Mouse (Mus musculus) right cerebral cortex, postnatal 25 days (tissue): Measurements from ENCODE around the gene Rpa1.
"Not testable (repeated sequence)": the region's sequence is repeated elsewhere in the genome, so short reads cannot be mapped to it uniquely, and the experiment has no call there.

ENCODE experiments used
- DNase-seq: peaks from one replicate; pipeline ENCODE4 v3.0.0; 2022

The Rpa1 gene

GRCm38 (mm10) chr11:75285893-75286467 lies 62.1 kb downstream of the Rpa1 start:
- DNase-seq = no peak

DNA sequence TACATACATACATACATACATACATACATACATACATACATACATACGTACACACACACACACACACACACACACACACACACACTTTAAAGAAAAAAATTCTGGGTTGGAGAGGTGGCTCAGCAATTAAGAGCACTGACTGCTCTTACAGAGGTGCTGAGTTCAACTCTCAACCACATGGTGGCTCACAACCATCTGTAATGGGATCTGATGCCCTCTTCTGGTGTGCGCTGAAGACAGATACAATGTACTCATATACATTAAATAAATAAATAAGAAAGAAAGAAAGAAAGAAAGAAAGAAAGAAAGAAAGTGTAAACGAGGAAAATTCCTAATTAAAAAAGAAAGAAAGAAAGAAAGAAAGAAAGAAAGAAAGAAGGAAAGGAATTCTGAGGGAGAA lies 64.3 kb downstream of the Rpa1 start:
- not testable (repeated sequence) for DNase-seq

DNA sequence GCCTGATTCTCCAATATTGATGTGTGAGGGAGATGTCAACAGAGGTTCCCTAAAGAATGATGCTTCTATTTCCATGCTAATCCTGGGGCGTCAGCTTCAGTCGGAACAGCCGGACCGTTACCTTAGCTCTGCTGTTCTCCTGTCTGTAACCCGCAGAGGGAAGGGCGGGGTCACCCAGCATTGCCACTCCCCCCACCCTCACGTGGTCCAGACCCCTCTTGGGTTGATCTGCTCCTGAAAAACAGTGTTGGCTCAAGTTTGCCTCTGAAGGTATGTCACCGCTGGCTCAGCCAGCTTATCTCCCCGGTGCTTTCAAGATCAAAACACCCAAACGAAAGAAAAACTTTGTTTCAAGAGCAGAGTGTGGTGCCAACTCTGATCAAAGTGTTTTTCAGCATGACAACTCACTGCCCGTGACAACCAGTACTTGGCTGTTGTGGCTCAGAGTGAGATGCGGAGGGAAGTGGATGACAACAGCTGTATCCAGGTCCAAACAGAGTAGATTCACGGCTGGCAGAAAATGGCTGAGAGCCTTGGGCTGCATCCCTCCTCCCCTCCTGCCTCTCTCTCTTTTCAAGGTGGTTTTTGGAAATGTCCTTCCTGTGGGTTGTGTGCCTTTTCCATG lies 65.5 kb downstream of the Rpa1 start:
- no peak for DNase-seq

GRCm38 (mm10) chr11:75281380-75282256 lies 66.5 kb downstream of the Rpa1 start:
- DNase-seq = no peak

DNA sequence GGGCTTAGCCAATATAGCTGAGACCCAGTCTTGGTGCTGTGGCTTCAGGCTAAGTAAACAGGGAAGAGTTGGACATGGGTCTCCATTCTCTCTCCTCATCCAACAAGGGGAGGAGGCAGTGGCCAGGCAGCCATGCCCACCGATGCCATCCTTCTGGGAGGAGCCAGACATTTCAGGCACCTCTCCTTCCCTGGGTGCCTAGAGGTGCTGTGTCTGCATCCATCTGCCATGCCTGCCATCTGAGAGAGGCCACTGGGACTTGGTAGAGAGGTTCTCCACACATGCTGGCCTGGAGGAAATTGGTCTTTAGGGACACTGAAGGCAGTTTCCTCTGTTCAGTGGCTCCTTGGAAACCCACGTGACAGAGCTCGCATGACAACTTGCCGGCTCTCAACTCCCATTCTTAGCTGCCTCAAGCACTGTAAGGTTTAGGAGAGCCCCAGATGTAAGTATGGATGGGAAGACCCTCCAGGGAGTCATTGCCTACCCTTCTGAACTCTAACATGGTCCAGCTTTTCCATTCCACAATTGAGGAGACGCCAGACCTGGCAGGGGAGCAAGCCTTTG lies 67.6 kb downstream of the Rpa1 start:
- no peak for DNase-seq

- DNase-seq = no peak
These were observed 68.1 kb downstream of the Rpa1 start for GRCm38 (mm10) chr11:75280066-75280410.

DNA sequence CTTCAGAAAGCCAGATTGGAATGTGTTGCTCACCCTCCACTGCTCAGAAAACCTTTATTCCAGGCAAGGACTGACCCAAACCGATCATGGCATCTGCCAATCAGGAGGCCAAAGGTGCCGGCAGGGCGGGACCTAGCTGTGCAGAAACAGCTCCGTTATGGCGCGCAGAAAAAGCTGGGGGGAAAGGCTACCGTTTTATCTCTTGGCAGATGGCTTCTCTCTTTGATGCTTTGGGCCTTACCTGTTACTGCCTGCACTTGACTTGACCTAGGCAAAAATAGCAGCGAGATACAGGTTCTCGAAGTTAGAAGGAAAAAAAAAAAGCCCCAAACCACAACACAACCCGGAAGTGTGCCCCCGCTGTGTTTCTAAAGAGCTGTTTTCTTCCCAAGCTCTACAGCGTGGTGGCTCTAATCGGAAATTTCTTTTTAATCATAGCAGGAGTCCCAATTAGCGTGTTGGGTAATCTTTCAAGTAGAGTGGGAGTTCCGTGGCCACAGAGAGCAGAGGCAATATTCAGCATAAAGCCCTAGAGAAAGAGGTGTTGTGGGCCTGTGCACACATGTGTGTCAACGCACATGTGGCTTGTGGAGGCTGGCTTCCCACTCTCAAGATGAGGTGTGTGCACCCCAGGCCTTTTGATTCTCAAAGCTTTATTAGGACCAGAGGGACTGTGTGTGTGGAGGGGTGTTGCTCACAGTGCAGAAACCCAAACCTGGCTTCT lies 68.6 kb downstream of the Rpa1 start:
- DNase-seq = no peak

- no peak for DNase-seq
These were observed 69.1 kb downstream of the Rpa1 start for GRCm38 (mm10) chr11:75279013-75279341.

GRCm38 (mm10) chr11:75278115-75278514 lies 70.0 kb downstream of the Rpa1 start:
- DNase-seq = no peak

DNA sequence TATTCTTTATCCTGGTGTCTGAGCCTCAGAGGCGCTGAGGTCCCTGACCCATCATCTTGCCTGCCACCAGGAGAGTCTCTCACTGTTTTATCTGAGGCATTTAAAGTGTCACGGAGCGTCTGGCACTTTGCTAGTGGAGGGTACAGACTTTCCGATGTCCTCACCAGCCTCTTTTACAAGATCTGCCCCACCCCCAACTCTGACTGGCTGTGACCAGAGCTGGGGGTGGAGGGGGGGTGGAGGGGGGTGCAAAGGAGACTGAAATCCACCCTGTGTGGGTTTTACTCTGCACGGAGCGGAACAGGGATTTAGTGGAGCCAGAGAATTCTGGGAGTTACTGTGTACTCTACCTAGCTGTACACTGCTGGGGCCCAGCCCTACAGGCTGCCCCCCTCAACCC lies 73.1 kb downstream of the Rpa1 start:
- no peak for DNase-seq

DNA sequence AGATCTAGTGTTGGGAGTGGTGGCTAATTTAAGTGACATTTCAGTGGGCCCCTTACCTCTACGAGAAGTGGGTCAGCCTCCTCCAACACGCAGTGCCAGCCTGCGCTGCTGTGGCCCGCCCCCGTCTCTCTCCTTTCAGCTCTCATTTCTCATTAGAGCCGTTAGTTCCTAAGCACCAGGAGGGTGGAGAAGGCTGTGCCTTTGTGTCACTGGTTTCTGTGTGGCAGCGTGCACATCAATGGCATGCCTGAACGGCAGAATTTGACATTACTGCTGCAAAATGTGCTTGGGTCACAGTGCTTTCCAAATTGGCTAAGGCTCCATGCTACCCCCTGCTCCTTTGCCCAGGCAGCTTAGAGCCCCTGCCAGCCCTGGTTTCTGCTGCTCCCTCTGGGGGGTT lies 74.7 kb downstream of the Rpa1 start:
- no peak for DNase-seq

GRCm38 (mm10) chr11:75270985-75271434 lies 77.1 kb downstream of the Rpa1 start:
- peak; percentile 50 for DNase-seq

- no peak for DNase-seq
These were observed 77.7 kb downstream of the Rpa1 start for GRCm38 (mm10) chr11:75270276-75270984.

DNA sequence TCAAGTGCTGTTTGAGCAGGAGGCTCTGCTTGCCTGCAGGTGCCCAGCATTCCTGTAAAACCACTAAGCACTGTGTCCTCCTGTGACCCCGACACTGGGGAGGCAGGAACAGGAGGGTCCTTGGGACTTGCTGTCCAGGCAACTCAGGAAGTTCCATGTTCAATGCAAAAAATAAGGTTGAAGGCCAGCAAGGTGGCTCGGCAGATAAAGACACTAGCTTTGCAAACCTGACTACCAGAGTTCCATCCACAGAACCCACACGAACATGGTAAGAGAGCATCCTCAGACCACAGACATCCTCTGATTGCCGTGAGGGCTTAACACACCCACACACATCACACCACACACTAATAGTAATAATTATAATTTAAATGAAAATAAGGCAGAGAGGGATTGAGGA lies 78.9 kb downstream of the Rpa1 start:
- DNase-seq = no peak

- no peak for DNase-seq
These were observed 79.6 kb downstream of the Rpa1 start for GRCm38 (mm10) chr11:75268492-75268891.

GRCm38 (mm10) chr11:75267826-75268281 lies 80.3 kb downstream of the Rpa1 start:
- peak; percentile 58 for DNase-seq

GRCm38 (mm10) chr11:75265545-75265944 lies 82.6 kb downstream of the Rpa1 start:
- no peak for DNase-seq

DNA sequence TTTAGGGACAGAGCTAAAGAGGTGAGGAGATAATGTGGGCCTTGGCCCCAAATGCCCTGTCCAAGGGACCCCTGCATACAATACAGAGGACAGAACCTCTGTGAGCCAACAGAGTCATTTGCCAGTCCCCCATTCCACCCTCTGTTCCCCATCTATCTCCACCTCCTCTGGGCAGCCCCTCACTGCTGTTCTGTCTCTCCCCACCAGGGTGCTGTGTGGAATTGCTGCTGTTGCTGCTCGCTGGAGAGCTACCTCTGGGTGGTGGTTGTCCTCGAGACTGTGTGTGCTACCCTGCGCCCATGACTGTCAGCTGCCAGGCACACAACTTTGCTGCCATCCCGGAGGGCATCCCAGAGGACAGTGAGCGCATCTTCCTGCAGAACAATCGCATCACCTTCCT lies 83.6 kb downstream of the Rpa1 start:
- no peak for DNase-seq

GRCm38 (mm10) chr11:75263964-75264312 lies 84.2 kb downstream of the Rpa1 start:
- DNase-seq = no peak

- DNase-seq = no peak
These were observed 84.7 kb downstream of the Rpa1 start for GRCm38 (mm10) chr11:75263274-75263963.

GRCm38 (mm10) chr11:75262791-75263190 lies 85.3 kb downstream of the Rpa1 start:
- DNase-seq = no peak

DNA sequence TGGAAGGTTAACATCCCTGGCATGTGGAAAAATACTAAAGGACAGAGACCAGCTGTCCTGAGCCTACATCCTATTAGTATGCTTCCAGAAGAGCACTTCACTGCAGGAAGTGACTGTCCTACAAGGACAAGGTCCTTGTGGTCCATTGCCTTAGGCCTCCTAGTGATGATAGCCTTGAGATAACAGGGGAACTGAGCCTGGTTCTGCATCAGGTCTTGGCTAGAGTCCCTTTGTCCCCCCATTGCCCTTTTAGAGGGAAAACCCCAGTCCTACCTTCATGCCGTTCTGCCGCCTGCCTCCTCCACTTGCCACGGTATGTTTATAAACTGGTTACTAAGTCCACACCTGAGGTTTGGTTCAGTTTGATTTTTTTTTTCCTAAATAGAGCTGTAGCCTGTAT lies 85.9 kb downstream of the Rpa1 start:
- DNase-seq = no peak
